Mouse (Mus musculus): ENCODE measurements around the gene C3ar1. TPM values are rescaled to one million over a fixed set of nuclear protein-coding genes. Genes with fewer than 3 reads are reported as not detected.

Gene C3ar1
- 1.5 TPM for polyA plus RNA-seq (2014; fragmentation: Illumina TruSeq; extraction: RNeasy Lipid Tissue Mini Kit (QIAGEN cat#74804); ENCODE audit: insufficient read depth, low read depth, low replicate concordance)

DNA sequence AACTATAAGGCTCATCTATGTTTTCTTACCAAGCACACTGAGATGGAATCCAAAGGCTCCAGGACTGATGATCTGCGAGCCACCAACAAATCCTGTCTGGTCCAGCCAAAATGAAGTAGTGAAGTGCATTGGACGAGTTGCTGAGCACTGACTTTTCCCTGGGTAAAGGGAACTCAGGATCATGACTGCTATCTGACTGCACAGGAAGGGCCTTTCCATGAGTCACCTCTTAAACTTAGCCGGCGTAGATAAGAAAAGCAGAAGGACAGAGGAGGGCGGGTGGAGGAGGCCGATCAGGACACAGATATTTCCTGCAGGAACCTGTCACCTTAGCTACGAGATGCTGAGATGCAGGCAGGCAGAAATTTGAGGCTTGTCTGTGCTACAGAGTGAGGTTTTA lies at the start of gene C3ar1:
Gene C3ar1 (minus strand): TSS at position 207 of the 400 bp plus-strand sequence.

DNA sequence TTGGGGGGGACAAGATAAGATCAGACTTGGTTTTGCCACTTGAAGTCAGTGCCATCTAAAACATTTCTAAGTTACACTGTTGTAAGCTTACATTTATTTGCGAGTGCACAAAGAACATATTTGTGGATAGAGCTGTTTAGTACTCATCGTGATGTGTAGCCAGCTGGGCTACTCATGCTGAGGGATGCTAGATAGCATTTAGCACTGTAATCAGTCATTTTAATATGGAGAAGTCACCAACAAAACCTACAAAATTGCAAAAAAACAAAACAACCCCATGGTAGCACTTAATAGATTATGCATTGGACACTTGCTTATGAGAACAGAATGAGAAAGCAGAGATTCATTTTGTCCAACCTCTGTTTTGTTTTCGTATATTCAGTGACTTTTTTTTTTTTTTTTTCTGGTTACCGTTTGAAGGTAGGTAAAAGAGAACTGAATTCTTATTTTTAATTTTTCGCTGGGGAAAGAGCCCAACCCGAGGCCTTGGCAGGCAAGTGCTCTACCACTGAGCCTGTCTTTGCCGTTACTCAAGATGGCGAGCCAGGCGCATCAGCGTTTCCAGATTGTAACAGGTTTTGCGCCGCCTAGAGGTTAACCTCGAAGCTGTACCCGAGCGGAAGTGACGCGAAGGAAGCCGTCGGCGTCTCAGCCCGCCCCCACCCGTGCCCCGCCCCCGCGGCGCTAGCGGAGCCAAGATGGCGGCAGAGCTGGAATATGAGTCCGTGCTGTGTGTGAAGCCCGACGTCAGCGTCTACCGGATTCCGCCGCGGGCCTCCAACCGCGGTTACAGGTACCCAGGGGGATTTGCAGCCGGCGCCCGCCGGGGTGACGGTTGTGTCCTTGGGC lies 18.1 kb upstream of the C3ar1 start, which contains the start of gene Necap1:
Gene Necap1 (plus strand): TSS at position 604 of the 849 bp plus-strand sequence.

DNA sequence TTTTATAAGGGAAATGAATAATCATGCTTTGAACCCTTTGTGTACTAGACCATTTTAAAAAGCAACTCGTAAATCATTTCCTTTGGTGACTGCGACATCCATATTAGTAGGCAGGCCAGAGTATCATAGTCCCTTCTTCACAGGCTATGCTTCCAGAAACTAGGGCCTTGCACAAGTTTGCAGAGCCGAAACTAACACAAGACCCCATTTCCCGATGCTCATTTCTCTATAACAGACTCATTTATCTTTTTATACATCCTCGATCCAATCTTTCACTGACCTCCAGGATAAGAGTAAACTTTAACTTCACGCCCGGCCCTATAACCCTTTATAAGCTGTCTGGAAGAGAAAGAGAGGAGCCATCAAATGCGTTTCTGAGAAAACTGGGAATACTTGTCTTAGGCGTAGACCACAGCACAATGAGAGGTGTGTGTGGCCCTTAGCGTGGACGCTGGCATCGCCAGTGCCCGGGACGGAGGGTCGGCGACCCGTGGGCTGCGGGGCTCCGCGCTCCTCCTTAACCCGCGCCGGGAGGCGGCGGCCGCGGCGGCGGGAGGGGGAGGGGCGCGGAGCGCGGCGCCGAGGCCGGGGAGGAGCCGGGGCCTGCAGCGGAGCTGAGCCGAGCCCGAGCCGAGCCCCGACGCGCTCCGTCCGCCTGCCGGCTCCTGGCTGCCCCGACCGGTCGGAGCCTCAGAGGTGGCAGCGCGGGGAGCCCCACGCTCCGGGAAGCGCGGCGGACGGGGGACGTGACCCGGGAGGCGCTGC lies 36.5 kb downstream of the C3ar1 start, which contains the start of gene Foxj2:
Gene Foxj2 (plus strand): TSS at position 609 of the 765 bp plus-strand sequence.

DNA sequence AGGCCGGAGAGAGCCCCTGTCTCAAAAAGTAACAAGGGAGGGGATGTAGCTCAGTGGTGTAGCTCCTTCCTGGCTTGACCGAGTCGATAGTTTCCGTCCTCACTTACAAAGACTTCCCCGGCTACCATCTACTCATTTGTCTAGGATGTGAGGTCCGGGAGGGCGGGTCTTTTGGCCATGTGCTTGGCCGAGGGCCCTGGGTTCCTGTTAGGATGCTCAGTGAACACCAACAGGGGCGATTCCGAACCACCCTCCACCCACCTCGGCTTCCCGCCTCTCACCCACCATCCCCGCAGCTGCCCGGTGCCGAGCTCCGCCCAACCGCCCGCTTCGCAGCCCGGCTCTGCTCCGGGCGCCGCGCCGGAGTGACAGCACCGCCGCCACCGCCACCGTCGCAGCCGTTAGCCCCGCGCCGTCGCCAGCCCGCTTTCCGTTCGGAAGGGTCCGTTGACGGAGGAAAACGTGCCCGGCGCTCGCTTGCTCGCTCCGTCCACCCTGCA lies 54.6 kb downstream of the C3ar1 start, which contains the start of gene Slc2a3:
Gene Slc2a3 (minus strand): TSS at position 340 of the 500 bp plus-strand sequence.

Other genes starting within 250 kb of the C3ar1 start
- gene Gdf3, start 246.1 kb downstream of the C3ar1 start, polyA plus RNA-seq (2014; fragmentation: Illumina TruSeq; extraction: RNeasy Lipid Tissue Mini Kit (QIAGEN cat#74804); ENCODE audit: insufficient read depth, low read depth, low replicate concordance) = 0.11 TPM
- gene Dppa3, start 229.8 kb downstream of the C3ar1 start, polyA plus RNA-seq (2014; fragmentation: Illumina TruSeq; extraction: RNeasy Lipid Tissue Mini Kit (QIAGEN cat#74804); ENCODE audit: insufficient read depth, low read depth, low replicate concordance) = not detected
- gene Nanog, start 148.7 kb downstream of the C3ar1 start, polyA plus RNA-seq (2014; fragmentation: Illumina TruSeq; extraction: RNeasy Lipid Tissue Mini Kit (QIAGEN cat#74804); ENCODE audit: insufficient read depth, low read depth, low replicate concordance) = 0.11 TPM
- 2.6 TPM for gene Slc2a3, start 54.5 kb downstream of the C3ar1 start, polyA plus RNA-seq (2014; fragmentation: Illumina TruSeq; extraction: RNeasy Lipid Tissue Mini Kit (QIAGEN cat#74804); ENCODE audit: insufficient read depth, low read depth, low replicate concordance)
- gene Foxj2, start 36.2 kb downstream of the C3ar1 start, polyA plus RNA-seq (2014; fragmentation: Illumina TruSeq; extraction: RNeasy Lipid Tissue Mini Kit (QIAGEN cat#74804); ENCODE audit: insufficient read depth, low read depth, low replicate concordance) = 9.4 TPM
- 17.3 TPM for gene Necap1, start 18.3 kb upstream of the C3ar1 start, polyA plus RNA-seq (2014; fragmentation: Illumina TruSeq; extraction: RNeasy Lipid Tissue Mini Kit (QIAGEN cat#74804); ENCODE audit: insufficient read depth, low read depth, low replicate concordance)
- 6.7 TPM for gene Clec4a1, start 65.7 kb upstream of the C3ar1 start, polyA plus RNA-seq (2014; fragmentation: Illumina TruSeq; extraction: RNeasy Lipid Tissue Mini Kit (QIAGEN cat#74804); ENCODE audit: insufficient read depth, low read depth, low replicate concordance)
- 20.9 TPM for gene Clec4a3, start 96.4 kb upstream of the C3ar1 start, polyA plus RNA-seq (2014; fragmentation: Illumina TruSeq; extraction: RNeasy Lipid Tissue Mini Kit (QIAGEN cat#74804); ENCODE audit: insufficient read depth, low read depth, low replicate concordance)
- gene Clec4a4, start 134.2 kb upstream of the C3ar1 start, polyA plus RNA-seq (2014; fragmentation: Illumina TruSeq; extraction: RNeasy Lipid Tissue Mini Kit (QIAGEN cat#74804); ENCODE audit: insufficient read depth, low read depth, low replicate concordance) = not detected
- 6.6 TPM for gene Clec4b1, start 193.8 kb upstream of the C3ar1 start, polyA plus RNA-seq (2014; fragmentation: Illumina TruSeq; extraction: RNeasy Lipid Tissue Mini Kit (QIAGEN cat#74804); ENCODE audit: insufficient read depth, low read depth, low replicate concordance)

All from lung, adult 10 weeks (tissue).